Mouse (Mus musculus): ENCODE results near the gene Tpm1. TPM values are rescaled to one million over a fixed set of nuclear protein-coding genes. Genes with fewer than 3 reads are reported as not detected.

Tpm1 gene
- polyA plus RNA-seq (2012; rRNA removed) = 97.8 and 109 TPM in 2 replicates

GRCm38 (mm10) chr9:67049086-67049824 is at the start of gene Tpm1:
Gene Tpm1 (minus strand): TSS chr9:67049406.

DNA sequence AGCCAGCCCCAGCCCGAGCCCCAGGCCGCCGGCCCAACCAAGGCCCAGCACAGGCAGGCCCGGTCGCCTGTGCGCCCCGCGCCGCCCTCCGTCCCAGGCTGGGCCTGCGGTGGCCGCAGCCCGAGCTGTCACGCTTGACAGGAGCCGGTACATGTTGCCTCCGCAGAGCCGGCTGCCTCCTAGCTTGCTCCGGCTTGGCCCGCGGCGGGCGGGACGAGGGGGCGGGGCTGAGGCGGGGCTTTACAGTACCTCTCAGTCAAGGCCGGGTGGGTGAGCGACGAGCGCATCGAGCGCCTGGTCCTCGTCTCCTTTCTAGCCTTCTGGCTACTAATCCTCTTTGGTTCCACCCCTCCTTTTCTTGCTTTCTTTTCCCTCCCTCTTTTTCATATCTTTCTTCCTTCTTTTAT is 74.0 kb downstream of the Tpm1 start, which contains the start of gene Lactb:
Lactb (minus strand) TSS at position 246 of the 407 bp plus-strand sequence.

Other genes with a start within 250 kb of the Tpm1 start
- 0.59 and 0.76 TPM in 2 replicates for gene Aph1c, start 214.7 kb downstream of the Tpm1 start, polyA plus RNA-seq (2012; rRNA removed)
- gene Rab8b, start 129.7 kb downstream of the Tpm1 start, polyA plus RNA-seq (2012; rRNA removed) = 20.0 and 24.7 TPM in 2 replicates
- gene Rps27l, start 103.3 kb downstream of the Tpm1 start, polyA plus RNA-seq (2012; rRNA removed) = 272 and 290 TPM in 2 replicates
- gene Lactb, start 73.9 kb downstream of the Tpm1 start, polyA plus RNA-seq (2012; rRNA removed) = 6.1 and 6.5 TPM in 2 replicates

All from liver, embryonic 14 days (tissue).